Mouse (Mus musculus) embryonic fibroblast, embryonic 13.5 days (primary cell): Measurements from ENCODE around the gene Tubal3. TPM values are rescaled to one million over a fixed set of nuclear protein-coding genes. Genes with fewer than 3 reads are reported as not detected.

Experiments used
- H3K27ac ChIP-seq: 2 replicates; pipeline ENCODE4 v1.5.1; 2012; ENCODE audit warnings: low read length, control low read depth, inconsistent platforms; ENCODE audit not compliant: insufficient read depth
- H3K4me1 ChIP-seq: 2 replicates; pipeline ENCODE4 v1.6.1; 2011; ENCODE audit warnings: low read length; ENCODE audit not compliant: control insufficient read depth, insufficient read depth
- H3K4me3 ChIP-seq: 2 replicates; pipeline ENCODE4 v1.5.1; 2011; ENCODE audit warnings: mild to moderate bottlenecking, control low read depth, low read length; ENCODE audit not compliant: insufficient read depth
- CTCF ChIP-seq: IDR thresholded peaks from 2 replicates; pipeline ENCODE4 v1.5.1; 2011; ENCODE audit warnings: mild to moderate bottlenecking, control low read depth, low read length, moderate library complexity, borderline replicate concordance; ENCODE audit not compliant: insufficient read depth
- POLR2A ChIP-seq: IDR thresholded peaks from 2 replicates; pipeline ENCODE4 v1.6.1; 2011; ENCODE audit warnings: low read depth, mild to moderate bottlenecking, control low read depth, low read length, moderate library complexity
- polyA plus RNA-seq: library from polyadenylated mRNA; stranded (reverse); fragments of >200 nt; gene quantifications from 2 replicates; pipeline ENCODE4 v1.2.4, GENCODE M21; 2011; ENCODE audit warnings: low read depth; ENCODE audit not compliant: missing spikeins, insufficient read length

Tubal3 gene
- polyA plus RNA-seq, 1 experiment, result not detected

GRCm38 (mm10) chr13:3913504-3913903 is 4.6 kb upstream of the Tubal3 start:
- Histone ChIP-seq H3K27ac (no peak overlapping the region), H3K4me1 (peaks cover 3% of the 10 kb centered on the region; the same call in 1 of the 2 replicates), H3K4me3 (no peak overlapping the region)
- TF ChIP-seq POLR2A (no peak), CTCF (no peak)

- TF ChIP-seq POLR2A (no peak), CTCF (no peak)
Observed at GRCm38 (mm10) chr13:3924483-3924882, 6.4 kb downstream of the Tubal3 start.

GRCm38 (mm10) chr13:3925632-3926031 is 7.6 kb downstream of the Tubal3 start:
- no peak for TF ChIP-seq POLR2A
- TF ChIP-seq CTCF, result no peak
- Histone ChIP-seq H3K4me3 (no peak overlapping the region), H3K27ac (no peak overlapping the region), H3K4me1 (no peaks in the 10 kb centered on the region)

More at GRCm38 (mm10) chr13:3924483-3924882, 6.4 kb downstream of the Tubal3 start:
- H3K4me1 ChIP-seq, result no peaks in the 10 kb centered on the region
- no peak overlapping the region for H3K4me3 ChIP-seq
- H3K27ac ChIP-seq, result no peak overlapping the region

GRCm38 (mm10) chr13:3926046-3926445 is 8.0 kb downstream of the Tubal3 start:
- Histone ChIP-seq H3K27ac (no peak overlapping the region), H3K4me3 (no peak overlapping the region), H3K4me1 (no peaks in the 10 kb centered on the region)
- TF ChIP-seq CTCF (no peak), POLR2A (no peak)

GRCm38 (mm10) chr13:3944699-3945098 is 26.6 kb downstream of the Tubal3 start:
- Histone ChIP-seq H3K27ac (no peak overlapping the region), H3K4me3 (no peak overlapping the region), H3K4me1 (no peaks in the 10 kb centered on the region)
- TF ChIP-seq POLR2A, result no peak
- TF ChIP-seq CTCF, result no peak

DNA sequence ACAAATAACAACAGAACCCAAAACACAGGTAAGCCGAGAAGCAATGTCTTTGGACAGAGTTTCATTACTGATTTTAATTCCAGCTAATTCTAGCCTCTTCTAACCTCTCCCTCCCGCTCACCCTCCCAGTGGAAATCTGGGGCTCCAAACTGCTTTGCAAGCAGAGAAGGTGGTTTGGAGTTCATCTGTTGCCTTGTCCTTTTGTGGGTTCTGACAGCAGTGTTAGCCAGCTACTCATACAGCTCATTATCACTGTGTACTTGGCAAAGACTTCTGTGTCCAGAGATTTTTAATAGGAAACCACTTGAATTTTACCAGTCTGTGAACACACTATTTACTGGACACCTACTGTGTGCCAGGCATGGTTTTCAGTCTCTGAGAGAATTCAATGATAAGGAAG is 27.2 kb downstream of the Tubal3 start, which contains the start of gene Ucn3:
Gene Ucn3, minus strand, starts transcription at position 101 of the 400 bp plus-strand sequence.
- Histone ChIP-seq H3K4me1 (no peaks in the 10 kb centered on the region), H3K4me3 (no peak within 1 kb of the TSS), H3K27ac (no peak within 1 kb of the TSS)
- TF ChIP-seq CTCF, result no peak
- no peak for TF ChIP-seq POLR2A

DNA sequence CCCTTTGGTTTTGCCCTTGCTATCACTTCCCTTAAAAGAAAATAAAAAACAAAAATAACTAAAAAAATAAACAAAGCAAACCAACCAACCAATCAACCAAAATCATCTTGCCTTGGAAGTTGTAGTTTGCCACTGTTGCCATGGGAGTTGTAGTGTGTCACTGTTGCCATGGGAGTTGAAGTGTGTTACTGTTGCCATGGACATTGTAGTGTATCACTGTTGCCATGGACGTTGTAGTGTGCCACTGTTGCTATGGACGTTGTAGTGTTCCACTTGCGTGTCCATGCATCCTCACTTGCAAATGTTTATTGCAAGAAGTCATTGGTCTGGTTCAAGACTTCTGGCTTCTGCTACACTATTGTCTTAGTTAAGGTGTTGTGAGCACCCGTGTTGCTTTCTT is 29.2 kb downstream of the Tubal3 start:
- H3K4me1 ChIP-seq, result no peaks in the 10 kb centered on the region
- no peak overlapping the region for H3K27ac ChIP-seq
- no peak overlapping the region for H3K4me3 ChIP-seq
- TF ChIP-seq POLR2A (no peak), CTCF (no peak)

DNA sequence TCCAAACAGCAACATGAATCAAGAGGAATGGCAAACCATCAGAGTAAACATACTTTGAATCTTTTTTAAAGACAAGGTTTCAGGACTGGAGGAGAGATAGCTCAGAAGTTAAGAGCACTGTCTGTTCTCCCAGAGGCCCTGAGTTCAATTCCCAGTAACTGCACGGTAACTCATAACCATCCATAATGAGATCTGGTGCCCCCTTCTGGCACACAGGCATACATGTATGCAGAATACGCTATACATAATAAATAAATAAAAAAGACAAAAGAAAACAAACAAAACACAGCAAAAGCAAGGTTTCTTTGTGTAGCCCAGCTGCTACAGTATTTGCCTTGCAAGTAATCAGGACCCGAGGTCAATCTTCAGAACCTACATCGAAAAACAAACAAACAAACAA is 31.4 kb downstream of the Tubal3 start:
- TF ChIP-seq CTCF (no peak), POLR2A (no peak)
- Histone ChIP-seq H3K4me3 (no peak overlapping the region), H3K4me1 (no peaks in the 10 kb centered on the region), H3K27ac (no peak overlapping the region)

DNA sequence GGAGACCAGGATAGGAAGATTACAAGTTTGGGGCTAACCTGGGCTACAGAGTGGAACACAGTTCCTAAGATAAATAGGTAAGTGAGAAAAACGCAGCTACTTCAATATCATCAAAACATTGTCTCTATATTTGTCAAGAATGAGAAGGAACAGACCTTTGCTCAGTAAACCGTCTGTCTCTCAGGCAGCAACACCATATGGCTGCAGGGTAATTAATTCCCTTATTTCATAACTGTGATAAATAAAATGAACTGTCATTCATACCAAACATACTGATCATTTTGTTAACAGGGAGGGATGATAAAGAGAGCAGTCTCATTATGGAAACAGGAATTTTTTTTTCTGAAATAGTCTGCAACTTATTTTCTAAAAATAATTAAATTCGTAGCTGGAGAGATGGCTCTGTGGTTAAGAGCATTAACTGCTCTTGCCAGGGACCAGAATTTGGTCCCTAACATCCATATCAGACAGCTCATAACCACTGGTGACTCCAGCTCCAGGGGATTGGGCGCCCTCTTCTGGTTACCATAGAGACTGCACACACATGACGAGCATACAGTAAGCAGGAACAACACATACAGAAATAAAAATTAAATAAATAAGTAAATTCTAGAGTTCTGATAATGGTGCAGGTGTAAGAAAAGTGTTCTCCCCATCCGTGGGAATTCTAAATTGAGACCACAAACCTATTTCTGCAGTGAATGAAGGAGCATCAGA is 33.3 kb downstream of the Tubal3 start:
- TF ChIP-seq POLR2A (no peak), CTCF (no peak)

GRCm38 (mm10) chr13:3968849-3969248 is 50.8 kb downstream of the Tubal3 start:
- Histone ChIP-seq H3K4me1 (no peaks in the 10 kb centered on the region), H3K4me3 (no peak overlapping the region), H3K27ac (no peak overlapping the region)
- TF ChIP-seq CTCF (no peak), POLR2A (no peak)

More for the DNA sequence above, 33.3 kb downstream of the Tubal3 start:
- Histone ChIP-seq H3K4me1 (no peaks in the 10 kb centered on the region), H3K4me3 (no peak overlapping the region), H3K27ac (no peak overlapping the region)

Other genes with a start within 250 kb of the Tubal3 start
- gene Calml3, start 114.0 kb upstream of the Tubal3 start, polyA plus RNA-seq, result not detected in 2 replicates
- not detected in 2 replicates for gene Calm4, start 80.5 kb upstream of the Tubal3 start, polyA plus RNA-seq
- gene Calm5, start 64.1 kb upstream of the Tubal3 start, polyA plus RNA-seq, result not detected in 2 replicates
- gene Net1, start 54 bp upstream of the Tubal3 start, polyA plus RNA-seq, result 54.7 and 66.1 TPM in 2 replicates
- gene Ucn3, start 27.1 kb downstream of the Tubal3 start, polyA plus RNA-seq, result not detected in 2 replicates
- 2.1 and 3.3 TPM in 2 replicates for gene Akr1c14, start 130.7 kb downstream of the Tubal3 start, polyA plus RNA-seq
- gene Akr1c18, start 232.4 kb downstream of the Tubal3 start, polyA plus RNA-seq, result 0.44 and 0.97 TPM in 2 replicates